Mouse (Mus musculus): ENCODE results near the gene Pdzd8.

DNA sequence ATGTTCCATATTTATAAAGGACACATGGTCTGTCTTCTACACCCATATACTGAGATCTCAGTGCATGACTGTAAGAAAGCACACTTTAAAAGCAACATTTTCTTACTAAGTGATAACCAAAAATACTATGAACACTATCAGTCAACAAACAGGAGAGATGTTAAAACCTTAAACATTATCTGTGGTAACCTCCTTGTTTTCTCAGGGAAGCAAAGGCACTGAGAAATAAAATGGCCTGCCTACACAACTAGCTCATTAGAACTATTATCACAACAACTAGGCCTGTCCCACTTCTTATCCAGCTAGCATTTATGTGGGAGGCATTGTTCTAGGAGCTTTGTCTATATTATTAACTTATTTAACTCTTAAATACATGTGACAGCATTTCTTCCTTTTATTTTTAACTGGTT, 14.8 kb downstream of the Pdzd8 start:
- TF ChIP-seq POLR2A (IDR thresholded peaks at IDR 0.05; ENCODE audit: control insufficient read depth, extremely low read depth, insufficient read depth, low read length, poor library complexity) (no peak), CTCF (IDR thresholded peaks at IDR 0.05; ENCODE audit: borderline replicate concordance, control insufficient read depth, extremely low read depth, insufficient read depth, low read length, poor library complexity) (no peak)

All from thymus, adult 2 months (tissue).